ENCODE assay signal across 9 mouse cellular contexts in genomic region chr15:81879531-81880401, GRCm38 (mm10). TPM values are rescaled to one million over a fixed set of nuclear protein-coding genes. Genes with fewer than 3 reads are reported as not detected.
A peak's percentile ranks its signal among the peaks of the same experiment; 100 is the strongest.
DNase-seq lines count a peak whose midpoint lies in the region; ATAC-seq and TF ChIP-seq lines count a peak whose summit lies in the region.
"Had no signal": no experiment of that assay in that cellular context is flagged by ENCODE, and none has a peak within 500 bp of the region (broad histone marks: within the 10 kb centered on the region; RNA-seq: fewer than 3 reads in every experiment).

No protein-coding gene starts in this region.

- H3K9ac ChIP-seq in kidney, postnatal 0 days (ENCODE audit: low read depth, low read length) = no peak overlapping the region
- no peak overlapping the region for H3K9ac ChIP-seq in kidney, embryonic 14.5 days (ENCODE audit: low read depth, low read length)
- H3K9ac ChIP-seq in kidney, embryonic 16.5 days (replicated peaks; ENCODE audit: low read length) = no peak overlapping the region

- peak; percentile 70 for DNase-seq in kidney, postnatal 0 days (ENCODE audit: low spot score)
- DNase-seq in frontal cortex, postnatal 14 days (ENCODE audit: low spot score in 2 of 2) = peak; percentile 70 to 77
- DNase-seq in left cerebral cortex, adult 11 months (ENCODE audit: low spot score) = peak; percentile 68
- peak; percentile 80 for DNase-seq in right cerebral cortex, postnatal 14 days
- DNase-seq in urinary bladder, adult 18-20 months (ENCODE audit: low spot score in 2 of 2) = no peak

- no peaks in the 10 kb centered on the region for H3K9me3 ChIP-seq in kidney, postnatal 0 days (replicated peaks; ENCODE audit: low read length)
- no peaks in the 10 kb centered on the region for H3K9me3 ChIP-seq in kidney, embryonic 14.5 days (ENCODE audit: control insufficient read depth, low read length)
- H3K9me3 ChIP-seq in kidney, embryonic 16.5 days (ENCODE audit: low read length) = no peaks in the 10 kb centered on the region

- H3K4me3 ChIP-seq in kidney, postnatal 0 days (replicated peaks; ENCODE audit: low read depth, low read length) = no peak overlapping the region
- H3K4me3 ChIP-seq in kidney, embryonic 14.5 days (ENCODE audit: low read length) = no peak overlapping the region
- no peak overlapping the region for H3K4me3 ChIP-seq in kidney, embryonic 16.5 days (ENCODE audit: low read length)

- TF ChIP-seq CTCF in kidney, postnatal 0 days (IDR thresholded peaks at IDR 0.05; ENCODE audit: low read depth) = no peak

- H3K4me1 ChIP-seq in kidney, postnatal 0 days (replicated peaks; ENCODE audit: insufficient read depth, low read length) = peaks cover 7% of the 10 kb centered on the region; the same call in 1 of the 2 replicates
- H3K4me1 ChIP-seq in kidney, embryonic 14.5 days (ENCODE audit: control insufficient read depth, insufficient read depth, low read length) = peaks cover 7% of the 10 kb centered on the region
- H3K4me1 ChIP-seq in kidney, embryonic 16.5 days (ENCODE audit: insufficient read depth, low read length) = peaks cover 11% of the 10 kb centered on the region

- no peaks in the 10 kb centered on the region for H3K27me3 ChIP-seq in kidney, postnatal 0 days (ENCODE audit: insufficient read depth, low read length)
- no peaks in the 10 kb centered on the region for H3K27me3 ChIP-seq in kidney, embryonic 14.5 days (ENCODE audit: control insufficient read depth, insufficient read depth, low read length)
- H3K27me3 ChIP-seq in kidney, embryonic 16.5 days (ENCODE audit: insufficient read depth, low read length) = no peaks in the 10 kb centered on the region
- H3K27me3 ChIP-seq: Patski had no signal

- no peak overlapping the region for H3K4me2 ChIP-seq in kidney, postnatal 0 days (ENCODE audit: low read length)
- H3K4me2 ChIP-seq in kidney, embryonic 14.5 days (replicated peaks; ENCODE audit: low read depth, low read length) = no peak overlapping the region
- no peak overlapping the region for H3K4me2 ChIP-seq in kidney, embryonic 16.5 days (replicated peaks; ENCODE audit: low read depth, low read length)

- WGBS in kidney, postnatal 0 days = 66% methylated on average over 5 of the region's 5 CpGs
- WGBS in kidney, embryonic 14.5 days = 71% methylated on average over 5 of the region's 5 CpGs
- WGBS in kidney, embryonic 16.5 days = 70% methylated on average over 5 of the region's 5 CpGs

- no peaks in the 10 kb centered on the region for H3K36me3 ChIP-seq in kidney, postnatal 0 days (ENCODE audit: insufficient read depth, low read length)
- peaks cover 5% of the 10 kb centered on the region; the same call in 1 of the 2 replicates for H3K36me3 ChIP-seq in kidney, embryonic 14.5 days (ENCODE audit: control insufficient read depth, insufficient read depth, low read length)
- no peaks in the 10 kb centered on the region for H3K36me3 ChIP-seq in kidney, embryonic 16.5 days (ENCODE audit: insufficient read depth, low read length)

- ATAC-seq in kidney, postnatal 0 days (replicated peaks; ENCODE audit: low FRiP score, low read depth) = no peak
- ATAC-seq in kidney, embryonic 14.5 days (ENCODE audit: low FRiP score, low TSS enrichment) = no peak
- ATAC-seq in kidney, embryonic 16.5 days (ENCODE audit: low FRiP score, low TSS enrichment) = no peak
- ATAC-seq in CD4-positive, CD25-positive, alpha-beta regulatory T cell, adult 4 months = no peak
- ATAC-seq: Patski had no signal

- peak overlapping the region; percentile 21; the same call in 1 of the 2 replicates for H3K27ac ChIP-seq in kidney, postnatal 0 days
- H3K27ac ChIP-seq in kidney, embryonic 14.5 days (ENCODE audit: low read depth, low read length) = no peak overlapping the region
- no peak overlapping the region for H3K27ac ChIP-seq in kidney, embryonic 16.5 days (ENCODE audit: low read length)

RNA-seq across cellular contexts. Expression of gene Aco2, which starts 7.7 kb away (rescaled TPM):
- polyA plus RNA-seq in kidney, postnatal 0 days (2015; fragmentation: Nextera tagmentation; extraction: Ambion mirVana) = 263 and 285 TPM in 2 replicates
- 123 and 191 TPM in 2 replicates for polyA plus RNA-seq in kidney, embryonic 14.5 days (2014; fragmentation: Nextera tagmentation; extraction: Ambion mirVana)
- polyA plus RNA-seq in kidney, embryonic 16.5 days (2015; fragmentation: Nextera tagmentation; extraction: Ambion mirVana) = 281 and 293 TPM in 2 replicates
- polyA plus RNA-seq in CD4-positive, CD25-positive, alpha-beta regulatory T cell, adult 4 months (2017; shearing (Covaris generic)) = 100 to 1,000 TPM in 1 of 2 experiments, 10 to 100 TPM in 1; 94.3 to 166 TPM

RNA-seq across cellular contexts. Expression of gene Phf5a, which starts 8.1 kb away (rescaled TPM):
- 103 and 110 TPM in 2 replicates for polyA plus RNA-seq in kidney, postnatal 0 days (2015; fragmentation: Nextera tagmentation; extraction: Ambion mirVana)
- 192 and 223 TPM in 2 replicates for polyA plus RNA-seq in kidney, embryonic 14.5 days (2014; fragmentation: Nextera tagmentation; extraction: Ambion mirVana)
- polyA plus RNA-seq in kidney, embryonic 16.5 days (2015; fragmentation: Nextera tagmentation; extraction: Ambion mirVana) = 167 and 172 TPM in 2 replicates
- 100 to 1,000 TPM in 1 of 2 experiments, 10 to 100 TPM in 1; 89.8 to 111 TPM for polyA plus RNA-seq in CD4-positive, CD25-positive, alpha-beta regulatory T cell, adult 4 months (2017; shearing (Covaris generic))

RNA-seq across cellular contexts. Expression of gene Tob2, which starts 21.2 kb away (rescaled TPM):
- polyA plus RNA-seq in kidney, postnatal 0 days (2015; fragmentation: Nextera tagmentation; extraction: Ambion mirVana) = 22.5 and 27.7 TPM in 2 replicates
- polyA plus RNA-seq in kidney, embryonic 14.5 days (2014; fragmentation: Nextera tagmentation; extraction: Ambion mirVana) = 19.4 and 24.1 TPM in 2 replicates
- polyA plus RNA-seq in kidney, embryonic 16.5 days (2015; fragmentation: Nextera tagmentation; extraction: Ambion mirVana) = 29.6 and 32.6 TPM in 2 replicates
- 10 to 100 TPM; 37.2 to 42.7 TPM for polyA plus RNA-seq in CD4-positive, CD25-positive, alpha-beta regulatory T cell, adult 4 months (2017; shearing (Covaris generic))

RNA-seq across cellular contexts. Expression of gene Polr3h, which starts 46.3 kb away (rescaled TPM):
- 122 and 129 TPM in 2 replicates for polyA plus RNA-seq in kidney, postnatal 0 days (2015; fragmentation: Nextera tagmentation; extraction: Ambion mirVana)
- polyA plus RNA-seq in kidney, embryonic 14.5 days (2014; fragmentation: Nextera tagmentation; extraction: Ambion mirVana) = 76.5 and 78.9 TPM in 2 replicates
- polyA plus RNA-seq in kidney, embryonic 16.5 days (2015; fragmentation: Nextera tagmentation; extraction: Ambion mirVana) = 95.5 and 98.5 TPM in 2 replicates
- 10 to 100 TPM; 22.0 to 26.3 TPM for polyA plus RNA-seq in CD4-positive, CD25-positive, alpha-beta regulatory T cell, adult 4 months (2017; shearing (Covaris generic))

RNA-seq across cellular contexts. Expression of gene Csdc2, which starts 56.8 kb away (rescaled TPM):
- polyA plus RNA-seq in kidney, postnatal 0 days (2015; fragmentation: Nextera tagmentation; extraction: Ambion mirVana) = 20.4 and 23.1 TPM in 2 replicates
- 17.5 and 28.1 TPM in 2 replicates for polyA plus RNA-seq in kidney, embryonic 14.5 days (2014; fragmentation: Nextera tagmentation; extraction: Ambion mirVana)
- 35.2 and 38.1 TPM in 2 replicates for polyA plus RNA-seq in kidney, embryonic 16.5 days (2015; fragmentation: Nextera tagmentation; extraction: Ambion mirVana)
- polyA plus RNA-seq in CD4-positive, CD25-positive, alpha-beta regulatory T cell, adult 4 months (2017; shearing (Covaris generic)) = not detected

Comparison
In these comparisons a context has a peak if more than half of its experiments do, and no peak if none do; other contexts are left out.
1. DNase-seq: peak in kidney, postnatal 0 days (single experiment), frontal cortex, postnatal 14 days (2 of 2), left cerebral cortex, adult 11 months (single experiment) and right cerebral cortex, postnatal 14 days (single experiment); none in urinary bladder, adult 18-20 months (0 of 2).